Mouse (Mus musculus): ENCODE measurements around the gene D1Ertd622e. TPM values are rescaled to one million over a fixed set of nuclear protein-coding genes. Genes with fewer than 3 reads are reported as not detected.
"Not testable (repeated sequence)": the region's sequence is repeated elsewhere in the genome, so short reads cannot be mapped to it uniquely, and the experiment has no call there.

Gene D1Ertd622e
- polyA plus RNA-seq, 1 experiment from 2014 or later: 25.2 TPM

GRCm38 (mm10) chr1:97584171-97584570 is 77.7 kb downstream of the D1Ertd622e start:
- Histone ChIP-seq H3K9ac (replicated peaks; ENCODE audit: low read length) (no peak overlapping the region), H3K27ac (replicated peaks; ENCODE audit: low read depth, low read length) (no peak overlapping the region), H3K4me3 (ENCODE audit: low read depth, low read length) (no peak overlapping the region), H3K4me2 (ENCODE audit: low read depth, low read length) (no peak overlapping the region), H3K27me3 (ENCODE audit: control insufficient read depth, insufficient read depth, low read length) (no peaks in the 10 kb centered on the region), H3K4me1 (ENCODE audit: control insufficient read depth, insufficient read depth, low read length) (no peaks in the 10 kb centered on the region), H3K9me3 (replicated peaks; ENCODE audit: control insufficient read depth, low read length) (no peaks in the 10 kb centered on the region), H3K36me3 (replicated peaks; ENCODE audit: control insufficient read depth, insufficient read depth, low read depth, low read length) (no peaks in the 10 kb centered on the region)
- ATAC-seq (replicated peaks; ENCODE audit: insufficient number of reproducible peaks, low FRiP score, low TSS enrichment, low read depth) (no peak), DNase-seq (ENCODE audit: low spot score) (no peak)
- 93% methylated on average over 3 of the region's 3 CpGs for WGBS

GRCm38 (mm10) chr1:97583085-97583484 is 78.8 kb downstream of the D1Ertd622e start:
- H3K4me2 ChIP-seq (ENCODE audit: low read depth, low read length): no peak overlapping the region
- no peak overlapping the region for H3K9ac ChIP-seq (replicated peaks; ENCODE audit: low read length)
- H3K36me3 ChIP-seq (replicated peaks; ENCODE audit: control insufficient read depth, insufficient read depth, low read depth, low read length): no peaks in the 10 kb centered on the region
- DNase-seq (ENCODE audit: low spot score) (no peak), ATAC-seq (replicated peaks; ENCODE audit: insufficient number of reproducible peaks, low FRiP score, low TSS enrichment, low read depth) (no peak)
- H3K27me3 ChIP-seq (ENCODE audit: control insufficient read depth, insufficient read depth, low read length): no peaks in the 10 kb centered on the region
- no peaks in the 10 kb centered on the region for H3K4me1 ChIP-seq (ENCODE audit: control insufficient read depth, insufficient read depth, low read length)
- WGBS: 79% methylated on average over 4 of the region's 4 CpGs
- no peaks in the 10 kb centered on the region for H3K9me3 ChIP-seq (replicated peaks; ENCODE audit: control insufficient read depth, low read length)
- H3K4me3 ChIP-seq (ENCODE audit: low read depth, low read length): no peak overlapping the region
- no peak overlapping the region for H3K27ac ChIP-seq (replicated peaks; ENCODE audit: low read depth, low read length)

GRCm38 (mm10) chr1:97580680-97581079 is 81.2 kb downstream of the D1Ertd622e start:
- H3K9me3 ChIP-seq (replicated peaks; ENCODE audit: control insufficient read depth, low read length); H3K36me3 ChIP-seq (replicated peaks; ENCODE audit: control insufficient read depth, insufficient read depth, low read depth, low read length); DNase-seq (ENCODE audit: low spot score); H3K4me3 ChIP-seq (ENCODE audit: low read depth, low read length); ATAC-seq (replicated peaks; ENCODE audit: insufficient number of reproducible peaks, low FRiP score, low TSS enrichment, low read depth); H3K27me3 ChIP-seq (ENCODE audit: control insufficient read depth, insufficient read depth, low read length); H3K4me2 ChIP-seq (ENCODE audit: low read depth, low read length); H3K9ac ChIP-seq (replicated peaks; ENCODE audit: low read length); H3K27ac ChIP-seq (replicated peaks; ENCODE audit: low read depth, low read length); H3K4me1 ChIP-seq (ENCODE audit: control insufficient read depth, insufficient read depth, low read length): not testable (repeated sequence)

DNA sequence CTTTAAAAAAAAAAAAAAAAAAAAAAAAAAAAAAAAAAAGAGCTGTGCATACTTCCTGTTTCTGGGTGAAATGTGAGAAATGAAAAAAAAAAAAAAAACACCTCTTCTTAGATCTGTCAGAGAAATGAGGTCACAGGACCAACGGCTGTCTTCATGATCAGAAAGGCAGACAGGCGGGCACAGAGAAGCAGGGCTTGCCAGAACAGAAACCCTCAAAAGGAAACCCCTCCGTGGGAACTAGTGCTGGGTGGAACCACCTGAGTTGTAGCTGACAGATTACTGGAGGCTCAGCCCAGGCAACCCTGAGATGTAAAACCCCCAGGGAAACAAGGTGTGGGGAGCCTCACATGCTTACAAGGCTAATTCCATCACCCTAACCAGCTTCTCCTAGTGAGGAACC is 81.6 kb downstream of the D1Ertd622e start:
- WGBS: 72% methylated on average over 3 of the region's 3 CpGs
- DNase-seq (ENCODE audit: low spot score): no peak
- Histone ChIP-seq H3K4me1 (ENCODE audit: control insufficient read depth, insufficient read depth, low read length) (no peaks in the 10 kb centered on the region), H3K4me3 (ENCODE audit: low read depth, low read length) (no peak overlapping the region), H3K9me3 (replicated peaks; ENCODE audit: control insufficient read depth, low read length) (no peaks in the 10 kb centered on the region), H3K27ac (replicated peaks; ENCODE audit: low read depth, low read length) (no peak overlapping the region), H3K9ac (replicated peaks; ENCODE audit: low read length) (no peak overlapping the region), H3K36me3 (replicated peaks; ENCODE audit: control insufficient read depth, insufficient read depth, low read depth, low read length) (no peaks in the 10 kb centered on the region), H3K27me3 (ENCODE audit: control insufficient read depth, insufficient read depth, low read length) (no peaks in the 10 kb centered on the region), H3K4me2 (ENCODE audit: low read depth, low read length) (no peak overlapping the region)
- ATAC-seq (replicated peaks; ENCODE audit: insufficient number of reproducible peaks, low FRiP score, low TSS enrichment, low read depth): no peak

- ATAC-seq (replicated peaks; ENCODE audit: insufficient number of reproducible peaks, low FRiP score, low TSS enrichment, low read depth): no peak
- 89% methylated on average over 3 of the region's 3 CpGs for WGBS
These were observed 83.9 kb downstream of the D1Ertd622e start for GRCm38 (mm10) chr1:97578025-97578417.

GRCm38 (mm10) chr1:97577062-97578024 is 84.5 kb downstream of the D1Ertd622e start:
- H3K9ac ChIP-seq (replicated peaks; ENCODE audit: low read length): no peak overlapping the region
- 91% methylated on average over 2 of the region's 2 CpGs for WGBS

More at GRCm38 (mm10) chr1:97578025-97578417, 83.9 kb downstream of the D1Ertd622e start:
- Histone ChIP-seq H3K4me2 (ENCODE audit: low read depth, low read length) (no peak overlapping the region), H3K9me3 (replicated peaks; ENCODE audit: control insufficient read depth, low read length) (no peaks in the 10 kb centered on the region), H3K27ac (replicated peaks; ENCODE audit: low read depth, low read length) (no peak overlapping the region), H3K27me3 (ENCODE audit: control insufficient read depth, insufficient read depth, low read length) (no peaks in the 10 kb centered on the region), H3K4me3 (ENCODE audit: low read depth, low read length) (no peak overlapping the region), H3K36me3 (replicated peaks; ENCODE audit: control insufficient read depth, insufficient read depth, low read depth, low read length) (no peaks in the 10 kb centered on the region), H3K4me1 (ENCODE audit: control insufficient read depth, insufficient read depth, low read length) (no peaks in the 10 kb centered on the region), H3K9ac (replicated peaks; ENCODE audit: low read length) (no peak overlapping the region)
- no peak for DNase-seq (ENCODE audit: low spot score)

GRCm38 (mm10) chr1:97576576-97576975 is 85.3 kb downstream of the D1Ertd622e start:
- Histone ChIP-seq H3K27me3 (ENCODE audit: control insufficient read depth, insufficient read depth, low read length) (no peaks in the 10 kb centered on the region), H3K36me3 (replicated peaks; ENCODE audit: control insufficient read depth, insufficient read depth, low read depth, low read length) (no peaks in the 10 kb centered on the region), H3K9ac (replicated peaks; ENCODE audit: low read length) (no peak overlapping the region), H3K27ac (replicated peaks; ENCODE audit: low read depth, low read length) (no peak overlapping the region), H3K4me1 (ENCODE audit: control insufficient read depth, insufficient read depth, low read length) (no peaks in the 10 kb centered on the region), H3K9me3 (replicated peaks; ENCODE audit: control insufficient read depth, low read length) (no peaks in the 10 kb centered on the region), H3K4me2 (ENCODE audit: low read depth, low read length) (no peak overlapping the region), H3K4me3 (ENCODE audit: low read depth, low read length) (no peak overlapping the region)
- 90% methylated on average over 3 of the region's 3 CpGs for WGBS
- no peak for ATAC-seq (replicated peaks; ENCODE audit: insufficient number of reproducible peaks, low FRiP score, low TSS enrichment, low read depth)
- DNase-seq (ENCODE audit: low spot score): no peak

More at GRCm38 (mm10) chr1:97577062-97578024, 84.5 kb downstream of the D1Ertd622e start:
- H3K36me3 ChIP-seq (replicated peaks; ENCODE audit: control insufficient read depth, insufficient read depth, low read depth, low read length): no peaks in the 10 kb centered on the region
- ATAC-seq (replicated peaks; ENCODE audit: insufficient number of reproducible peaks, low FRiP score, low TSS enrichment, low read depth): no peak
- H3K4me1 ChIP-seq (ENCODE audit: control insufficient read depth, insufficient read depth, low read length): no peaks in the 10 kb centered on the region
- no peak for DNase-seq (ENCODE audit: low spot score)
- H3K4me3 ChIP-seq (ENCODE audit: low read depth, low read length): no peak overlapping the region
- no peaks in the 10 kb centered on the region for H3K27me3 ChIP-seq (ENCODE audit: control insufficient read depth, insufficient read depth, low read length)
- H3K9me3 ChIP-seq (replicated peaks; ENCODE audit: control insufficient read depth, low read length): no peaks in the 10 kb centered on the region
- H3K27ac ChIP-seq (replicated peaks; ENCODE audit: low read depth, low read length): no peak overlapping the region
- no peak overlapping the region for H3K4me2 ChIP-seq (ENCODE audit: low read depth, low read length)

DNA sequence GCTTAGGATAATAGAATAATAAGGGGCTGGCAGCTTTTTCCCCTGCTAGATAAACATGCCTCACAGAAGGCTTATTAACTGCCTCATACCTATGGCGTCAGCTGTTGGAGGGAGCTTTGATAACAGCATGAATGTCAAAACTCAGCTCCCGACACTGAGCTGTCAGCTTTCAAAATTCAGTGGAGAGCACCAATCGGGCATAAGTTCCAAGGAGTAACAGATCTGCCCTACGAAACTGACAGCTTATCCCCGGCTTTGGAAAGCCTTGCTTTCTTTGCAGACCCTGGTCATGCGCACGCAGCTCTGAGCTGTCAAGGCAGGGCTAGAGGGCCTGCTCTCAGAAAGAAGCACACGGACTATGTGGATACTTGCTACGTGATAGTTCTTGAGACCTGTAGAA is 91.1 kb downstream of the D1Ertd622e start:
- H3K4me3 ChIP-seq (ENCODE audit: low read depth, low read length): no peak overlapping the region
- WGBS: 61% methylated on average over 9 of the region's 9 CpGs
- ATAC-seq (replicated peaks; ENCODE audit: insufficient number of reproducible peaks, low FRiP score, low TSS enrichment, low read depth) (no peak), DNase-seq (ENCODE audit: low spot score) (no peak)
- no peaks in the 10 kb centered on the region for H3K27me3 ChIP-seq (ENCODE audit: control insufficient read depth, insufficient read depth, low read length)
- no peaks in the 10 kb centered on the region for H3K36me3 ChIP-seq (replicated peaks; ENCODE audit: control insufficient read depth, insufficient read depth, low read depth, low read length)
- H3K27ac ChIP-seq (replicated peaks; ENCODE audit: low read depth, low read length): no peak overlapping the region
- no peak overlapping the region for H3K4me2 ChIP-seq (ENCODE audit: low read depth, low read length)
- H3K4me1 ChIP-seq (ENCODE audit: control insufficient read depth, insufficient read depth, low read length): no peaks in the 10 kb centered on the region
- H3K9ac ChIP-seq (replicated peaks; ENCODE audit: low read length): no peak overlapping the region
- no peaks in the 10 kb centered on the region for H3K9me3 ChIP-seq (replicated peaks; ENCODE audit: control insufficient read depth, low read length)
